Mouse (Mus musculus) embryonic facial prominence, embryonic 11.5 days (tissue): ENCODE data around the gene Kcnn1. TPM values are rescaled to one million over a fixed set of nuclear protein-coding genes. Genes with fewer than 3 reads are reported as not detected.

Experiments
- ATAC-seq: fragments of 200-750 bp; cut with Nextera tagmentation; replicated peaks from 2 replicates; pipeline ENCODE4 v1.8.0; 2017; ENCODE audit warnings: low read depth; ENCODE audit not compliant: insufficient number of reproducible peaks, low FRiP score, low TSS enrichment
- DNase-seq: peaks from one replicate; pipeline ENCODE4 v3.0.0-alpha.2; 2015; ENCODE audit warnings: low spot score
- H3K27ac ChIP-seq: fragments of 300-500 bp; sonication (generic); replicated peaks from 2 replicates; pipeline ENCODE4 v1.5.1; 2014; ENCODE audit warnings: mild to moderate bottlenecking, low read depth, low read length, control low read depth
- H3K27me3 ChIP-seq: fragments of 300-500 bp; sonication (generic); 2 replicates; pipeline ENCODE4 v1.6.1; 2014; ENCODE audit warnings: mild to moderate bottlenecking, low read length, moderate library complexity, mixed read lengths; ENCODE audit not compliant: control insufficient read depth, insufficient read depth
- H3K36me3 ChIP-seq: fragments of 300-500 bp; sonication (generic); replicated peaks from 2 replicates; pipeline ENCODE4 v1.6.1; 2014; ENCODE audit warnings: low read depth, mild to moderate bottlenecking, low read length, moderate library complexity, mixed read lengths; ENCODE audit not compliant: control insufficient read depth, insufficient read depth
- H3K4me1 ChIP-seq: fragments of 300-500 bp; sonication (generic); 2 replicates; pipeline ENCODE4 v1.6.1; 2014; ENCODE audit warnings: low read length, mixed read lengths; ENCODE audit not compliant: control insufficient read depth, insufficient read depth
- H3K4me2 ChIP-seq: fragments of 300-500 bp; sonication (generic); 2 replicates; pipeline ENCODE4 v1.6.1; 2014; ENCODE audit warnings: low read depth, mild to moderate bottlenecking, control low read depth, low read length, moderate library complexity
- H3K4me3 ChIP-seq: fragments of 300-500 bp; sonication (generic); 2 replicates; pipeline ENCODE4 v1.5.1; 2014; ENCODE audit warnings: low read depth, low read length, control low read depth
- H3K9ac ChIP-seq: fragments of 300-500 bp; sonication (generic); replicated peaks from 2 replicates; pipeline ENCODE4 v1.6.1; 2014; ENCODE audit warnings: mild to moderate bottlenecking, control low read depth, low read length
- H3K9me3 ChIP-seq: fragments of 300-500 bp; sonication (generic); replicated peaks from 2 replicates; pipeline ENCODE4 v1.6.1; 2016; ENCODE audit warnings: mild to moderate bottlenecking, low read length, inconsistent platforms, mixed read lengths; ENCODE audit not compliant: control insufficient read depth
- WGBS: fragments of 180-500 bp; shearing (Covaris S2); extraction: QIAGEN DNeasy Blood & Tissue Kit; methylation state at CpG from one replicate; pipeline ENCODE4 v1.1.7; 2014; 5-methylcytosine and 5-hydroxymethylcytosine counted together
- polyA plus RNA-seq: library from polyadenylated mRNA; unstranded; fragments of >200 nt; fragmentation: Nextera tagmentation; extraction: Ambion mirVana; gene quantifications from 2 replicates; pipeline ENCODE4 v1.2.1, GENCODE M21; 2014

Gene Kcnn1
- polyA plus RNA-seq, 1 experiment from 2014 or later = 2.9 TPM

GRCm38 (mm10) chr8:70890656-70891055 lies 27.6 kb upstream of the Kcnn1 start:
- WGBS = 86% methylated on average over 5 of the region's 5 CpGs
- Histone ChIP-seq H3K4me3 (no peak overlapping the region), H3K36me3 (peaks cover 9% of the 10 kb centered on the region), H3K4me2 (no peak overlapping the region), H3K27me3 (peaks cover 29% of the 10 kb centered on the region), H3K27ac (no peak overlapping the region), H3K9me3 (no peaks in the 10 kb centered on the region), H3K9ac (no peak overlapping the region), H3K4me1 (peaks cover 9% of the 10 kb centered on the region)
- ATAC-seq (no peak), DNase-seq (no peak)

GRCm38 (mm10) chr8:70887669-70888068 lies 24.6 kb upstream of the Kcnn1 start:
- H3K4me2 ChIP-seq = no peak overlapping the region
- peaks cover 19% of the 10 kb centered on the region for H3K27me3 ChIP-seq
- ATAC-seq = no peak

GRCm38 (mm10) chr8:70885612-70886011 lies 22.6 kb upstream of the Kcnn1 start:
- H3K4me1 ChIP-seq = no peaks in the 10 kb centered on the region
- WGBS = 14% methylated on average over 12 of the region's 12 CpGs
- H3K9ac ChIP-seq = no peak overlapping the region
- DNase-seq = peak; percentile 66
- no peak overlapping the region for H3K27ac ChIP-seq
- H3K9me3 ChIP-seq = no peaks in the 10 kb centered on the region
- no peaks in the 10 kb centered on the region for H3K27me3 ChIP-seq
- H3K4me3 ChIP-seq = no peak overlapping the region
- no peaks in the 10 kb centered on the region for H3K36me3 ChIP-seq
- no peak overlapping the region for H3K4me2 ChIP-seq
- no peak for ATAC-seq

More at GRCm38 (mm10) chr8:70887669-70888068, 24.6 kb upstream of the Kcnn1 start:
- Histone ChIP-seq H3K27ac (no peak overlapping the region), H3K9me3 (no peaks in the 10 kb centered on the region), H3K9ac (no peak overlapping the region), H3K4me1 (peaks cover 8% of the 10 kb centered on the region; the same call in 1 of the 2 replicates), H3K36me3 (no peaks in the 10 kb centered on the region), H3K4me3 (no peak overlapping the region)
- peak; percentile 49 for DNase-seq
- WGBS = 3% methylated on average over 15 of the region's 18 CpGs

DNA sequence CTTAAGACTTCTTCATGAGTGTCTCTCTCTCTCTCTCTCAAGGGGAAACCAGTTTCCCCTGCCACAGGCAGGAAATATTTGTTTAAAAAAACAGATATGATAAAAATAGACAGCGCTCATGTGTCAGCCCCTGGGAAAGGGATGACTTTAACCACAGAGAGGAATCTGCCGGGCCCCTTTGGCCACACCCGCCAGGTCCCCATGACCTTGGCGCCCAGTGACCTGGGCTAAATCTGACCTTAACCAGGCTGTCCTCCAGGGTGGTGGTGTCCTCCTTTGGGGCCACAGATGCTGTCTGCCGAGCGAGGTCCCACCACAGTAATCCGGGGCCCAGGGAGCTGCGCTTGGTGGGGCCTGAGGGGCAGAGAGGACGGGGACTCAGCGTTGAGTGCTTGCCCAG lies 21.6 kb upstream of the Kcnn1 start:
- 84% methylated on average over 10 of the region's 10 CpGs for WGBS
- Histone ChIP-seq H3K36me3 (no peaks in the 10 kb centered on the region), H3K4me2 (no peak overlapping the region), H3K4me1 (no peaks in the 10 kb centered on the region), H3K4me3 (no peak overlapping the region), H3K9ac (no peak overlapping the region), H3K27ac (no peak overlapping the region), H3K27me3 (no peaks in the 10 kb centered on the region), H3K9me3 (no peaks in the 10 kb centered on the region)
- DNase-seq = no peak
- ATAC-seq = no peak

DNA sequence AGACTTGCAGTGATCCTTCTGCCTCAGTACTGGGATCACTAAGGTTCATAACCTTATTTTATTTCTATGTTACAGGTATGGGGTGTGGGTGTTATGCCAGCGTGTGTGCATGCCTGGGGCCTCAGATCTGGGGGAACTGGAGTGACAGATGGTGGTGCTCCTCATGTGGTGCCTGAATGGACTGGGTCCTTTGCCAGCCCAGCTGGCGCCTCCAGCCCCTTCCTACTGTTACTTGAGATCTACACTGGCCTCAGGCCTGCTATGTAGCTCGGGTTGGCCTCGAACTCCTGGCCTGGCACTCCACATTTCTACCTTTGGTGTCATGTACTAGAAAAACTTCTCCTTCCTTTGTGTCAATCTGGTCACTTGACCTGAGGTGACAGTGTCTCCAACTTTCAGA lies 21.1 kb upstream of the Kcnn1 start:
- DNase-seq (no peak), ATAC-seq (no peak)
- H3K36me3 ChIP-seq = no peaks in the 10 kb centered on the region
- H3K4me2 ChIP-seq = no peak overlapping the region
- H3K4me3 ChIP-seq = no peak overlapping the region
- no peak overlapping the region for H3K9ac ChIP-seq
- no peaks in the 10 kb centered on the region for H3K27me3 ChIP-seq
- no peaks in the 10 kb centered on the region for H3K9me3 ChIP-seq
- no peaks in the 10 kb centered on the region for H3K4me1 ChIP-seq
- no peak overlapping the region for H3K27ac ChIP-seq
- 81% methylated on average over 4 of the region's 4 CpGs for WGBS

- WGBS = 31% methylated on average over 11 of the region's 11 CpGs
- Histone ChIP-seq H3K9me3 (no peaks in the 10 kb centered on the region), H3K4me1 (no peaks in the 10 kb centered on the region), H3K27me3 (no peaks in the 10 kb centered on the region), H3K27ac (no peak overlapping the region), H3K36me3 (no peaks in the 10 kb centered on the region), H3K9ac (no peak overlapping the region), H3K4me3 (no peak overlapping the region), H3K4me2 (no peak overlapping the region)
- ATAC-seq = no peak
- peak; percentile 12 for DNase-seq
Observed at GRCm38 (mm10) chr8:70880546-70880945, 17.5 kb upstream of the Kcnn1 start.

DNA sequence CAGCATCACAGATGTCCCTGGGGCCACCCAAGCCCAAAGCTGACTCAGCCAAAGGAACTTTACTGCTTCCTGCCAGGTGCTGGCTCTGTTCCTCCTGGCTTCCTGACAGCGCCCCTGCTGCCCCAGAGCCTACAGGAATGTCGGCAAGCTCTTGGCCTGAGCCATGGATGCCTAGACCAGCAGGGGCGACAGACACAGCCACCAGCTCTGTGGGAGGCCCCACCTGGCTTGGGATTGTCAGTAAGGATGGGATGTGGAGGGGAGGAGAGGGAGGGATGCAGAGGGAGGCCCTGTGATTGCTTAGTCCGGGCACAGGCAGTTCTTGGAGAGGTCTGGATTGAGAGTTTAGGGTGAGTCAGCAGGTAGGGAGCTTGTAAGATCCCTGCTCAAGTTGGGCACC lies 17.1 kb upstream of the Kcnn1 start:
- Histone ChIP-seq H3K4me3 (no peak overlapping the region), H3K9ac (no peak overlapping the region), H3K27me3 (no peaks in the 10 kb centered on the region), H3K4me2 (no peak overlapping the region), H3K9me3 (no peaks in the 10 kb centered on the region), H3K27ac (no peak overlapping the region), H3K4me1 (no peaks in the 10 kb centered on the region), H3K36me3 (no peaks in the 10 kb centered on the region)
- WGBS = 6% methylated on average over 4 of the region's 4 CpGs
- DNase-seq (no peak), ATAC-seq (no peak)

DNA sequence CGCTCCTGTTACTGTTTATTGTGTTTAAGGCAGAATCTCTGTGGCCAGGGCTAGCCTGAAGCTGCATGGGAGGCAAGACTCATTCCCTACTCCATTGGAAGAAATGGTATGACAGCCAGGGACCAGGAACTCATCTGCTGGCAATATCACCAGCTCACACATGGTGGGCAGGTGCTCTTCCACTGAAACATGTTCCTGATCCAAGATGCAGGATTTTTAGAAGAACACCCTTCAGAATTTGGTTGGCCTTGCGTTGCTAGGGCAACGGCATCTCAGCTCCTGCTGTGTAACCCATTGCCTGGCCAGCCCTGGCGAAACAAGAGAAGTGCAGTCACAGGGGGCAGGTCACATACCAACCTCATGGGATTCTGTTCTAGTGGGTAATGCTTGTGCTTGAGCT lies 16.4 kb upstream of the Kcnn1 start:
- Histone ChIP-seq H3K27me3 (no peaks in the 10 kb centered on the region), H3K36me3 (no peaks in the 10 kb centered on the region), H3K4me3 (no peak overlapping the region), H3K4me2 (no peak overlapping the region), H3K9ac (no peak overlapping the region), H3K27ac (no peak overlapping the region), H3K4me1 (no peaks in the 10 kb centered on the region), H3K9me3 (no peaks in the 10 kb centered on the region)
- ATAC-seq = no peak
- DNase-seq = no peak
- 56% methylated on average over 4 of the region's 4 CpGs for WGBS
